Mouse (Mus musculus): Measurements from ENCODE around the gene H2-M10.5. TPM values are rescaled to one million over a fixed set of nuclear protein-coding genes. Genes with fewer than 3 reads are reported as not detected.
"Not testable (repeated sequence)": the region's sequence is repeated elsewhere in the genome, so short reads cannot be mapped to it uniquely, and the experiment has no call there.

Gene H2-M10.5
- polyA plus RNA-seq, 1 experiment from 2014 or later: not detected

DNA sequence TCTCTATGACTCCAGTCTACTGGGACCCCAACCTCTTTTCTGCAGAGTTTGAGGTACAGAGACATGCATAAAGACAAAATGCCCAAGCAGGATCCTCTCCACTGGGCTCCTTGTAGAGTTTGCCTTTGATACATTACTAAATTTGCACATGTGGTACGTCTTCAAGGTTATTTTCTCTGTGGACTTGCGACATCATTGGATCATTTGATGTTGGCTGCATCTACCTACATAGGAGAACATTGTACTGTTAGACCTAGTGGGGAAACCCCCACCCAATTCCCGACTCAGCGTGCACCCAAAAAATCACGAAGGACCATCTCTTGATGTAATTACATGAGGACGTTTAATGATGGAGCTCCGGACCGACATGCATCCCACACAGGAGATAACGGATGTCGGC lies 26.8 kb downstream of the H2-M10.5 start:
- ATAC-seq (ENCODE audit: insufficient read depth, low FRiP score, low TSS enrichment): no peak
- no peaks in the 10 kb centered on the region for H3K9me3 ChIP-seq (ENCODE audit: control insufficient read depth, low read length)
- H3K4me1 ChIP-seq (ENCODE audit: control insufficient read depth, insufficient read depth, low read length): no peaks in the 10 kb centered on the region
- no peaks in the 10 kb centered on the region for H3K36me3 ChIP-seq (ENCODE audit: control insufficient read depth, insufficient read depth, low read length)
- no peak overlapping the region for H3K27ac ChIP-seq (ENCODE audit: low read depth, low read length)
- H3K4me3 ChIP-seq (ENCODE audit: low read depth, low read length): no peak overlapping the region
- no peak overlapping the region for H3K4me2 ChIP-seq (ENCODE audit: low read depth)
- H3K9ac ChIP-seq (ENCODE audit: low read length): no peak overlapping the region
- no peaks in the 10 kb centered on the region for H3K27me3 ChIP-seq (ENCODE audit: control insufficient read depth, insufficient read depth, low read length)
- WGBS: 90% methylated on average over 10 of the region's 10 CpGs
- DNase-seq (ENCODE audit: low spot score): no peak

- H3K4me2 ChIP-seq (ENCODE audit: low read depth); H3K4me3 ChIP-seq (ENCODE audit: low read depth, low read length); H3K4me1 ChIP-seq (ENCODE audit: control insufficient read depth, insufficient read depth, low read length); H3K9ac ChIP-seq (ENCODE audit: low read length); H3K36me3 ChIP-seq (ENCODE audit: control insufficient read depth, insufficient read depth, low read length); H3K27ac ChIP-seq (ENCODE audit: low read depth, low read length); H3K27me3 ChIP-seq (ENCODE audit: control insufficient read depth, insufficient read depth, low read length); ATAC-seq (ENCODE audit: insufficient read depth, low FRiP score, low TSS enrichment); H3K9me3 ChIP-seq (ENCODE audit: control insufficient read depth, low read length); DNase-seq (ENCODE audit: low spot score): not testable (repeated sequence)
- 72% methylated on average over 4 of the region's 4 CpGs for WGBS
Observed at GRCm38 (mm10) chr17:36799921-36800462, 27.3 kb downstream of the H2-M10.5 start.

GRCm38 (mm10) chr17:36811871-36812270 lies 39.2 kb downstream of the H2-M10.5 start, which contains the start of gene H2-M10.6:
TSS of gene H2-M10.6 (plus strand) at chr17:36812171.
- Histone ChIP-seq H3K4me2 (ENCODE audit: low read depth) (no peak within 1 kb of the TSS), H3K27me3 (ENCODE audit: control insufficient read depth, insufficient read depth, low read length) (no peaks in the 10 kb centered on the region), H3K27ac (ENCODE audit: low read depth, low read length) (no peak within 1 kb of the TSS), H3K4me1 (ENCODE audit: control insufficient read depth, insufficient read depth, low read length) (no peaks in the 10 kb centered on the region), H3K4me3 (ENCODE audit: low read depth, low read length) (no peak within 1 kb of the TSS), H3K36me3 (ENCODE audit: control insufficient read depth, insufficient read depth, low read length) (no peaks in the 10 kb centered on the region), H3K9ac (ENCODE audit: low read length) (no peak within 1 kb of the TSS), H3K9me3 (ENCODE audit: control insufficient read depth, low read length) (no peaks in the 10 kb centered on the region)
- no peak for ATAC-seq (ENCODE audit: insufficient read depth, low FRiP score, low TSS enrichment)
- no peak for DNase-seq (ENCODE audit: low spot score)

DNA sequence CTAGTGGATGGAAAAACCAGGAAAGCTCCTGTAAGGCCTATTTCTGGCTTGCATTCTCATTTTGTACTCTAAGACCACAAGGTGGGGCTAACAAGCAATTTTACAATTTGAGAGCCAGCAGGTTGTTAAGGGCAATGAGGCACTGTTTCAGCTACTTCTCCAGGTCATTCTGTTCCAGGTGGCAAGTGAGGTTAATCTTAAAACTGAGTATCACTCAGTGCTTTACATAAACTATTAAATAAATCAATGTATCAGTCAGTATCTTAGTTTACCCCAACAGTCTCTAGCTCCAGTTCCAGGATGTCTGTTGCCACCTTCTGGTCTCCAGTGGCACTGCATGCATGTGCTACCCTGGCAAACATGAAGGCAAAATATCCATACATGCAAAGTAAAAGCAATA lies 51.3 kb downstream of the H2-M10.5 start:
- no peaks in the 10 kb centered on the region for H3K36me3 ChIP-seq (ENCODE audit: control insufficient read depth, insufficient read depth, low read length)
- no peak overlapping the region for H3K4me2 ChIP-seq (ENCODE audit: low read depth)
- no peaks in the 10 kb centered on the region for H3K9me3 ChIP-seq (ENCODE audit: control insufficient read depth, low read length)
- no peaks in the 10 kb centered on the region for H3K27me3 ChIP-seq (ENCODE audit: control insufficient read depth, insufficient read depth, low read length)
- ATAC-seq (ENCODE audit: insufficient read depth, low FRiP score, low TSS enrichment) (peak; percentile 41; the same call in 1 of the 2 replicates), DNase-seq (ENCODE audit: low spot score) (peak; percentile 64)
- H3K9ac ChIP-seq (ENCODE audit: low read length): no peak overlapping the region
- H3K4me3 ChIP-seq (ENCODE audit: low read depth, low read length): no peak overlapping the region
- no peaks in the 10 kb centered on the region for H3K4me1 ChIP-seq (ENCODE audit: control insufficient read depth, insufficient read depth, low read length)
- no peak overlapping the region for H3K27ac ChIP-seq (ENCODE audit: low read depth, low read length)

DNA sequence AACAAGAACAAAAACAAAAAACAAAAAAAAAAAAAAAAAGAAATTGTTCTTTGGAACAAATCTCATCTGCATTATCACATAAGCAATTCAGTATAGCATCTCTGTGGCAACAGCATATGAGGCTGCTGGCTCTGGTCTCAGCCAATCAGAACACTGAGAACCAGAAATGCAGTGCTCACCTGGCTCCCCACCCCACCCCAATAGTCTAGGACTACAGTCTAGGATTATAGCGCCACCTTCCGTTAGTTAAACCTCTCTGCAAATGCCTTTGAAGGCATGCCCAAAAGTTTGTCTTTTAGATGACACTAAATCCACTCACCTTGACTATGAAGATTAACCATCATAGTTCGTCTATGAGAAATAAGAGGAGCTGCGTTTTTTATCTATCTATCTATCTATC lies 52.8 kb downstream of the H2-M10.5 start:
- no peak overlapping the region for H3K4me2 ChIP-seq (ENCODE audit: low read depth)

More for the DNA sequence above, 52.8 kb downstream of the H2-M10.5 start:
- DNase-seq (ENCODE audit: low spot score) (no peak), ATAC-seq (ENCODE audit: insufficient read depth, low FRiP score, low TSS enrichment) (no peak; the same call in 1 of the 2 replicates)
- 29% methylated on average over 4 of the region's 4 CpGs for WGBS
- H3K4me3 ChIP-seq (ENCODE audit: low read depth, low read length): no peak overlapping the region
- H3K9me3 ChIP-seq (ENCODE audit: control insufficient read depth, low read length): no peaks in the 10 kb centered on the region
- no peaks in the 10 kb centered on the region for H3K27me3 ChIP-seq (ENCODE audit: control insufficient read depth, insufficient read depth, low read length)
- no peaks in the 10 kb centered on the region for H3K4me1 ChIP-seq (ENCODE audit: control insufficient read depth, insufficient read depth, low read length)
- no peak overlapping the region for H3K27ac ChIP-seq (ENCODE audit: low read depth, low read length)
- no peak overlapping the region for H3K9ac ChIP-seq (ENCODE audit: low read length)
- H3K36me3 ChIP-seq (ENCODE audit: control insufficient read depth, insufficient read depth, low read length): no peaks in the 10 kb centered on the region

Other genes starting within 250 kb of the H2-M10.5 start
- gene H2-M11, start 225.8 kb upstream of the H2-M10.5 start, polyA plus RNA-seq (2014; fragmentation: Nextera tagmentation; extraction: Ambion mirVana): not detected in 2 replicates
- gene H2-M9, start 130.2 kb upstream of the H2-M10.5 start, polyA plus RNA-seq (2014; fragmentation: Nextera tagmentation; extraction: Ambion mirVana): not detected in 2 replicates
- not detected in 2 replicates for gene H2-M1, start 100.7 kb upstream of the H2-M10.5 start, polyA plus RNA-seq (2014; fragmentation: Nextera tagmentation; extraction: Ambion mirVana)
- gene H2-M10.6, start 39.3 kb downstream of the H2-M10.5 start, polyA plus RNA-seq (2014; fragmentation: Nextera tagmentation; extraction: Ambion mirVana): not detected in 2 replicates
- 33.7 and 37.5 TPM in 2 replicates for gene Trim26, start 64.2 kb downstream of the H2-M10.5 start, polyA plus RNA-seq (2014; fragmentation: Nextera tagmentation; extraction: Ambion mirVana)
- gene Trim15, start 94.3 kb downstream of the H2-M10.5 start, polyA plus RNA-seq (2014; fragmentation: Nextera tagmentation; extraction: Ambion mirVana): 0.42 and 0.66 TPM in 2 replicates
- 5.7 and 7.5 TPM in 2 replicates for gene Trim10, start 96.7 kb downstream of the H2-M10.5 start, polyA plus RNA-seq (2014; fragmentation: Nextera tagmentation; extraction: Ambion mirVana)
- gene Trim40, start 117.2 kb downstream of the H2-M10.5 start, polyA plus RNA-seq (2014; fragmentation: Nextera tagmentation; extraction: Ambion mirVana): not detected in 2 replicates
- not detected in 2 replicates for gene Trim31, start 125.2 kb downstream of the H2-M10.5 start, polyA plus RNA-seq (2014; fragmentation: Nextera tagmentation; extraction: Ambion mirVana)
- gene Rnf39, start 170.0 kb downstream of the H2-M10.5 start, polyA plus RNA-seq (2014; fragmentation: Nextera tagmentation; extraction: Ambion mirVana): 0.93 and 1.1 TPM in 2 replicates
- 151 and 162 TPM in 2 replicates for gene Ppp1r11, start 178.8 kb downstream of the H2-M10.5 start, polyA plus RNA-seq (2014; fragmentation: Nextera tagmentation; extraction: Ambion mirVana)
- 84.7 and 90.2 TPM in 2 replicates for gene Znrd1, start 185.6 kb downstream of the H2-M10.5 start, polyA plus RNA-seq (2014; fragmentation: Nextera tagmentation; extraction: Ambion mirVana)
- 7.8 and 8.1 TPM in 2 replicates for gene Znrd1as, start 185.7 kb downstream of the H2-M10.5 start, polyA plus RNA-seq (2014; fragmentation: Nextera tagmentation; extraction: Ambion mirVana)
- gene 2410137M14Rik, start 208.3 kb downstream of the H2-M10.5 start, polyA plus RNA-seq (2014; fragmentation: Nextera tagmentation; extraction: Ambion mirVana): not detected in 2 replicates
- 0.59 and 1.1 TPM in 2 replicates for gene H2-M5, start 216.6 kb downstream of the H2-M10.5 start, polyA plus RNA-seq (2014; fragmentation: Nextera tagmentation; extraction: Ambion mirVana)
- gene Zfp57, start 228.3 kb downstream of the H2-M10.5 start, polyA plus RNA-seq (2014; fragmentation: Nextera tagmentation; extraction: Ambion mirVana): 128 and 135 TPM in 2 replicates

All from neural tube, embryonic 11.5 days (tissue).